Mouse (Mus musculus): Measurements from ENCODE around the gene Bcl7a.

Gene Bcl7a

DNA sequence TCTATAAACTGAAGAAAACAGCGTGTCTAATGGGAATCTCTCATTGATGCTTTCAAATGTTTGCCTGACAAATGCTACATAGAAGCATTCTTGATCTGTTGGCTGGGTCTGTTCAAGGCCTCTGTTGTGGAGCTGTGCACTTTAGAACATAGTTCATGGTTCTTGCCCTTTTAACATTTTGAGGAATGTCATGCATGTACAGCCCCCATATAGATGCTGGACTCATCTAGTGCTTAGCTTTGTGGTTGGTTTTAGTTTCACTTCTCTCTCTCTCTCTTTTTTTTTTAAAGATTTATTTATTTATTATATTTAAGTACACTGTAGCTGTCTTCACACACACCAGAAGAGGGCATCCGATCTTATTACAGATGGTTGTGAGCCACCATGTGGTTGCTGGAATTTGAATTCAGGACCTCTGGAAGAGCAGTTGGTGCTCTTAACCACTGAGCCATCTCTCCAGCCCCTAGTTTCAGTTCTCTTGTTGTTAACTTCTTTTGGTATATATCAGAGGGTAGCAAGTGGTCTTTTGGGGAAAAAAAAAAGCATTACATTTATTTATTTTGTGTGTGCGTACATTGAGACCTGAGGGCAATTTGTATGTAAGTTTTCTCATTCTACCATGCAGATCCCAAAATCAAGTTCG is 55.3 kb downstream of the Bcl7a start:
- in situ Hi-C loops (cut with MboI; ENCODE audit: unreplicated experiment in 2 of 2) = no loop called here

DNA sequence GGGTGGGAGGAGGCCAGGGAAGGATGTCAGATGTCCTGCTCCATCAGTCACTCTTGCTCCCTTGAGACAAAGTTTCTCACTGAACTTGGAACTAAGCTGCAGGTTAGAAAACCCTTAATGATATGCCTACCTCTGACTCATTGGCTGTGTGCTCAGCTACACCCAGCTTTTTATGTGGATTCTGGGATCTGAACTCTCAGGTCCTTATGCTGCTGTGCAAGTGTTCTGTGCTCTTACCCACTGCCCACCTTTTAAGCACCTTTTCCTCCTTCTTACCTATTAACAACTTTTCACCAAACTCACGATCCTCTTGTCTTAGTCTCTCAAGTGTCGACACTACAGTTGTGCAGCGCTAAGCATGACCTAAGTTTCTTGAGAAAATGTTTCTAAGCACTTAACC is 60.8 kb downstream of the Bcl7a start:
- in situ Hi-C loops (cut with MboI; ENCODE audit: unreplicated experiment in 2 of 2) = no loop called here

DNA sequence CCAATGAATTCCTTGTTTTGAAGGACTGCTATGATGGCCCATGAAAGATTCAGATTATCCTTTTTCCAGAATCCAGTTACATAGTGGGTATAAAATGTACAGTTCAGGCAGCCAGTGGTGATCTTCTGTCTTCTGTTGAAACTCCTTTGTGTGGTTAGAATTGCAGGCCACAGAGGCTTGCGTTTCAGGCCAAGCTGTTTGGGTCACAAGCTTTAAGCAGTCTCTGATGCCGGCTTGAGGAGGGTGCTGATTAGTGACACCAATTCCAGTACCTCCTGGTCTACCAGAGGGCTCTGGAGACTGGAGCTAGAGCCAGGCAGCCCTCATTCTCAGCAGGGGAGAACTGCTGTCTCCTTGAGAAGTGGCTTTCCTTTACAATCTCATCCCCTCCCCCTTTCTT is 63.3 kb downstream of the Bcl7a start:
- in situ Hi-C loops (cut with MboI; ENCODE audit: unreplicated experiment in 2 of 2) = no loop called here

DNA sequence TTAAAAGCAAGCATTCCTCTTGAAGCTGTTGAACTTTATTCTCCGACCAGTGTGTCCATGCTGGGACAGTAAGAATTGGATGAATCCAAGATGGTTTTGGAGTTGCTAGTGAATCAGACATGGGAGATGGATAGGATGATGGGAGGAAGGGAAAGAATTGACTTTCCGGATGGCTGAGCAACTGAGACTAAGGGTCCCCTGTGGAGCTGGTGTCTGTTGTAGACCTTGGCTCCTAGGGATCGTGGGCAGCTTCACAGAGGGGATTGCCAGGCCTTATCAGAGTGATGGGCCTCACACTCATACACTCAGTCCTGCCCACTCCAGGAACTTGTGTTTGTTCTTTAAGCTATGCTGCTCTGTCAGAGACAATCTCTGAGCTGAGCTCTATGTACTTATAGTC is 64.5 kb downstream of the Bcl7a start:
- in situ Hi-C loops (cut with MboI; ENCODE audit: unreplicated experiment in 2 of 2) = no loop called here

DNA sequence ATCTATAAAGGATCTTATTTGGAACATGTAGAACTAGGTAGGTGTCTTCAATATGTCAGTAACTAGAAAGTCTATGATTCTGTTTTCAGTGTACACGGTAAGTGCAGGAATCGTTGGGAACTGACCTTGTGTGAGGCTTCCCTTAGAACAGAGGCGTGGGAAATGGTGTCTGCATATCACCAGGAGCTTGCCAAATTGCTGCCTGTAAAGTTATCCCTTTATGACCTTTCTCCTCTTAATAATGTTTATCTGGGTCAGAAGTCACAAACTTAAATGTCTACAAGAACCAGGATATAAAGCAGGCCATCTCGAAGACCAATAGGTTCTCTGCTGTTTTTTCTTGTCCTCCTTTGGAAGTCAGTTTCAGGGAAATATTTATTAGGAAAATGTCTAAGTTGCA is 68.6 kb downstream of the Bcl7a start:
- in situ Hi-C loops (cut with MboI; ENCODE audit: unreplicated experiment in 2 of 2) = no loop called here

DNA sequence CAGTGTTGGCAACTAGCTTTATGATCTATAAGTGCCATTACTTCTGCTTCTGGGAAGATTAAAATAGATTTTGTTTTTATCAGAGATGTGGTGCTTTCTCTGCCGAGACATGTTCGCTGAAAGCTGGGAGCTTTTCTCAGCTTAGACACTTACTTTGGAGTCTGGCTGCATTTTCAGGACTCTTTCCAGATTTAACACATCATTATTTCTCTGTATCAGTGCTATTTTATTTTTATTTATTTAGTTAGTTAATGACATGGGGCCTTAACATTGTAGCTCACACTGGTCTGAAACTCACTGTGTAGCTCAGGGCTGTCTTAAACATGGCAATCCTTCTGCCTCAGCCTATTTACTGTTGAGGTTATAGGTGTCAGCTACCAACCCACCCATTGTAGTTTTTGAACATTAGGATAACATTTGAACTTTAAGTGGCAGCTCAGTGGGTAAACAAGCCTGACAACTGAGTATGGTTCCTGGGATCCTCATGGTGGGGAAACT is 70.3 kb downstream of the Bcl7a start:
- in situ Hi-C loops (cut with MboI; ENCODE audit: unreplicated experiment in 2 of 2) = no loop called here

DNA sequence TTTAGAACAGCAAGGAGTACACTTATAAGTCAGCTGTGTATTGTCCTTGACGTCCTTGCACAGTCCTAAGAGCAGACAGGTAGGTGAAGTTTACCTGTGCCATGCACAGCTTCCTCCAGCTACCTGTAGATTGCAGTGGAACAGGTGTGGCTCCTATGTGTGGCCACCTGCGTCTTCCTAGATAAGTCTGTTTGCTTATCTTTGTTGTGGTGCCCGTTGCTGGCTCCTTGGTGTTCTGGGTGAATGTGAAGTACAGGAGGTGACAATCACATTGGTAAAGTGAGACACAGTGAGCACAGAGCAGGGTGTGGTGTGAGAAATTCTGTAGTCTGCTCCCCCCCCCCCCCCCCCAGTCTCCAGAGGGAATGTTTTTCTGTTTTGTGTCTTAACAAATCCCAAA is 72.5 kb downstream of the Bcl7a start:
- in situ Hi-C loops (cut with MboI; ENCODE audit: unreplicated experiment in 2 of 2) = no loop called here

DNA sequence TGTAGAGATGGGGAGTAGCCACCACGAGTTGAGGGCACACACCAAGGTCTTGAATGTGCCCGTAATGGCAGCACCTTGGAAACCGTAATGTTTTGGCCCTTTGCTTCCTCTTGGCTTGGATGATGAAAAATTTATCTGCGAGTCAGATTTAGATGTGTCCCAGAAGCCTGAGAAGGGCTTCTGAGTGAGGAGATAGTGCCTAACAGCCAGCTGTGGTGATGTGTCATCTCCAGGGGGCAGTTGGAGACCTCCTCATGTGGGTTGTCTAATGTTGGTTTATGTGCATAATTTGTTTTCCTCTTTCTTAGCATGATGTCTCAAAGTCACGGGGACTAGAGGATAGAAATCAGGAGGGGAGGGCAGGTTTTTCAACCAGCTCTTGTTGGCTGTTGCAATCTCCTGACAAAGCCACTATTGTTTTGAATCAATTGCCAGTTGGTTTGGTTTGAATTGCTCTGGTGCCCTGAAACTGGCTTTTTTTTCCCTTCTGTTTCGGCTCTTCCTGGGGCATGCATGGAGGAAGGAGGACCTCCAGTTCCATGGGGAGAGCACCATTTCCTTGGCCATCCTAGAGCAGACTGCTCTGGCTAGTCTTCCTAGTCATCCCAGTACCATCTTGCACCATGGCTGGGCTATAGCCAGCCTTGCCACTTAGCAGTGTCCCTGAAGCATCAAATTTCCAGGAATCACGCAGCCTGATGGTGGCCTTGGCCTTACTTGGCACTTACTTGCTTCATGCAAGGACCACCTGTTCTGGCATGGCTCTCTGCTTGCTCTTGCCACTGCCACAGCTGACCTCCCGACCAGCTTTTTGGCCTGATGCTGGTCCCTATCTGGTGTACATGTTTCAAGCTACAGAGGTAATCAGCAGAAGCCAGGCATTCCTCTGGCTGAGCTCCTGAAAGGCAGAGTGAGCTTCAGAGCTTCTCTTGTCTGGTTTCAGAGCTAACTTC is 73.2 kb downstream of the Bcl7a start:
- in situ Hi-C loops (cut with MboI; ENCODE audit: unreplicated experiment in 2 of 2) = no loop called here

DNA sequence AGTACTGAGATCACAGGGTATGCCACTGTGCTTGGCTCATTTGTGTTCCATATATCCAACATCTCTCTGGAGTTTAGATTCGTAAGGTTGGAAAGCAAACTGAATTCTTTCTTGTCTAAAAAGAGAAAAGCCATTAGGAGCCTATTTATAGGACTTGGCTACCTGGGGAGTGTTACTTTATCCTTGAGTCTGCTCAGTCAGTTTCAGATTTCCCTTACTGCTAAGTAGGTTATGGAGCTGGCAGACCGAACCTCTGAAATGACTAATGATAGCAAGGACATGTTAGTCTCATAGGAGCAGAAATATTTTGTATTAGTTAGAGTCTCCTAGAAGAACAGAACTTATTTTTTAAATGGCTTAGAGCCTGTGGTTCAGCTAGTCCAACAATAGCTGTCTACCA is 80.3 kb downstream of the Bcl7a start:
- in situ Hi-C loops (cut with MboI; ENCODE audit: unreplicated experiment in 2 of 2) = loop anchor here in 1 of 2 experiments (5.0 kb wide), 1 partner anchor 42 kb away; no protein-coding TSS in a partner anchor
